Mouse (Mus musculus): Measurements from ENCODE around the gene Prss48.

DNA sequence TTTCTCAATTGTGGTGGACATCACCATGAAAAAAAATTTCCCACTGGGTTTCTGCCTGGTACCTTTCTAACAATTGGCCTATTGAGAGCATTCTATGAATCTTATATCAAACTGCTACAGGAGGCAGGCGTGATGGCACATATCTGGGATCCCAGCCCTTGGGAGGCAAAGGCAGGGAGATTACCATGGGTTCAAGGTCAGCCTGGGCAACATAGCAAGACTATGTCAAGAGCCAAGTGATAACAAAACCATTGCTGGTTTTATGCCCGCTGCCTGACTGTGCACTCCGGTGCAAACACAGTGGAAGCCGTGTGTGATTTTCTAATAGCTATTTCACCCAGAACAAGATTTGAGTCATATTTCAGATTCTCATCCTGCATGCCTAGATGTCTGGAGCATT, 51.4 kb downstream of the Prss48 start:
- TF ChIP-seq EP300 (IDR thresholded peaks at IDR 0.05; ENCODE audit: low read length) (no peak), IRF4 (IDR thresholded peaks at IDR 0.05; ENCODE audit: low read depth, low read length) (no peak), CTCF (conservative IDR thresholded peaks at IDR 0.05 in 1 of 2, IDR thresholded peaks at IDR 0.05 in 1 of 2; ENCODE audit: low read depth in 2 of 2, low read length in 2 of 2) (no peak), JUND (conservative IDR thresholded peaks at IDR 0.05; ENCODE audit: low read depth, low read length) (no peak), POLR2A (IDR thresholded peaks at IDR 0.05; ENCODE audit: low read depth, low read length) (no peak)
